Mouse (Mus musculus) kidney, postnatal 0 days (tissue): ENCODE results near the gene Zfhx3. TPM values are rescaled to one million over a fixed set of nuclear protein-coding genes. Genes with fewer than 3 reads are reported as not detected.

Experiments
- ATAC-seq: fragments of 200-750 bp; cut with Nextera tagmentation; replicated peaks from 2 replicates; pipeline ENCODE4 v1.8.0; 2017; ENCODE audit warnings: low read depth, moderate number of reproducible peaks, moderate TSS enrichment, moderate library complexity; ENCODE audit not compliant: low FRiP score
- DNase-seq: peaks from one replicate; pipeline ENCODE4 v3.0.0-alpha.2; 2016; ENCODE audit warnings: low spot score
- H3K27ac ChIP-seq: fragments of 300-500 bp; sonication (generic); 2 replicates; pipeline ENCODE4 v1.5.1; 2014; ENCODE audit warnings: mild to moderate bottlenecking
- H3K27me3 ChIP-seq: fragments of 300-500 bp; sonication (generic); 2 replicates; pipeline ENCODE4 v1.6.1; 2014; ENCODE audit warnings: low read length, mixed read lengths; ENCODE audit not compliant: insufficient read depth
- H3K36me3 ChIP-seq: fragments of 300-500 bp; sonication (generic); 2 replicates; pipeline ENCODE4 v1.6.1; 2014; ENCODE audit warnings: low read length, mixed read lengths; ENCODE audit not compliant: insufficient read depth
- H3K4me1 ChIP-seq: fragments of 300-500 bp; sonication (generic); replicated peaks from 2 replicates; pipeline ENCODE4 v1.6.1; 2014; ENCODE audit warnings: antibody characterized with exemption, low read length, mixed read lengths; ENCODE audit not compliant: insufficient read depth
- H3K4me2 ChIP-seq: fragments of 300-500 bp; sonication (generic); 2 replicates; pipeline ENCODE4 v1.6.1; 2014; ENCODE audit warnings: mild to moderate bottlenecking, low read length, moderate library complexity, mixed read lengths
- H3K4me3 ChIP-seq: fragments of 300-500 bp; sonication (generic); replicated peaks from 2 replicates; pipeline ENCODE4 v1.5.1; 2014; ENCODE audit warnings: low read depth, low read length
- H3K9ac ChIP-seq: fragments of 300-500 bp; sonication (generic); 2 replicates; pipeline ENCODE4 v1.6.1; 2014; ENCODE audit warnings: low read depth, low read length
- H3K9me3 ChIP-seq: fragments of 300-500 bp; sonication (generic); replicated peaks from 2 replicates; pipeline ENCODE4 v1.6.1; 2016; ENCODE audit warnings: low read length, inconsistent platforms, mixed read lengths
- CTCF ChIP-seq: IDR thresholded peaks from 2 replicates; pipeline ENCODE4 v1.5.1; 2016; ENCODE audit warnings: antibody characterized with exemption, low read depth, mild to moderate bottlenecking, moderate library complexity
- WGBS: fragments of 180-500 bp; shearing (Covaris S2); extraction: QIAGEN DNeasy Blood & Tissue Kit; methylation state at CpG from one replicate; pipeline ENCODE4 v1.1.7; 2014; 5-methylcytosine and 5-hydroxymethylcytosine counted together
- polyA plus RNA-seq: library from polyadenylated mRNA; unstranded; fragments of >200 nt; fragmentation: Nextera tagmentation; extraction: Ambion mirVana; gene quantifications from 2 replicates; pipeline ENCODE4 v1.2.1, GENCODE M21; 2015

Gene Zfhx3
- polyA plus RNA-seq, 1 experiment from 2014 or later = 5.0 TPM

DNA sequence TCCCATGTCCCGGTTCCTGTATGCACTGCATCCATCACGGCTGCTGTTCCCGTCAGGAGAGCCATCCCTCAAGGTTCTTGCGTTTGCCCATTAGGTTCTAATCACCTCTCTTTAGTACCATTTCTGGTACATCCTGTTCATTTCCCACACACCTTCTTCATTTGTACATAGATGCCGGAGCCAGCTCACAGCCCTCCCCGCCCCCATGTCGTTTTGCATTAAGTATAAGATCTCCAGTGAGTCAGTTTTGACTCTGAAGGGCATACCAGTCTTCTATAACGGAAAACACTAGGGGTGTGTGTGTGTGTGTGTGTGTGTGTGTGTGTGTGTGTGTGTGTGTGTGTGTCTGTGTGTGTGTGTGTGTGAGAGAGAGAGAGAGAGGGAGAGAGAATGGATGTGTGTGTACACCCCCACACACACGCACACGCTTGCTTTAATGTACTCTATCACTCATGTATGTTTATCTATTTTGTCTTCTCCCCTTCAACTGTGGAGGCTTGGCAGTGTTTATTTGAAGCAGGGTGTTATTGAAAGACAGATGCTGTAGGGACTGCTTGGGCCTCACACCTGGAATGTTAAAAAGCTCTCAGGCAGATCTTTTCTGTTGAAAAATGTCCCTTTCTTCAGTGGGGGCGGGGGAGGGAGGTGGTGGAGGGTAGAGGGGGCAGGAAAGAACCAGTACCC lies 962.0 kb downstream of the Zfhx3 start:
- Histone ChIP-seq H3K9me3 (no peaks in the 10 kb centered on the region), H3K9ac (no peak overlapping the region), H3K4me3 (no peak overlapping the region), H3K36me3 (no peaks in the 10 kb centered on the region), H3K4me2 (no peak overlapping the region), H3K27me3 (no peaks in the 10 kb centered on the region), H3K4me1 (peaks cover 11% of the 10 kb centered on the region), H3K27ac (no peak overlapping the region)
- ATAC-seq = no peak
- 70% methylated on average over 11 of the region's 11 CpGs for WGBS
- TF ChIP-seq CTCF = no peak
- DNase-seq = no peak

- H3K27me3 ChIP-seq = no peaks in the 10 kb centered on the region
- no peaks in the 10 kb centered on the region for H3K9me3 ChIP-seq
- no peak overlapping the region for H3K27ac ChIP-seq
- H3K4me1 ChIP-seq = no peaks in the 10 kb centered on the region
- H3K4me3 ChIP-seq = no peak overlapping the region
- 88% methylated on average over 9 of the region's 9 CpGs for WGBS
- ATAC-seq = no peak
- TF ChIP-seq CTCF = no peak
- H3K9ac ChIP-seq = no peak overlapping the region
- no peak for DNase-seq
- no peak overlapping the region for H3K4me2 ChIP-seq
- no peaks in the 10 kb centered on the region for H3K36me3 ChIP-seq
Observed at GRCm38 (mm10) chr8:108908066-108908465, 965.6 kb downstream of the Zfhx3 start.

GRCm38 (mm10) chr8:108908540-108908939 lies 966.1 kb downstream of the Zfhx3 start:
- Histone ChIP-seq H3K4me1 (no peaks in the 10 kb centered on the region), H3K27me3 (no peaks in the 10 kb centered on the region), H3K9ac (no peak overlapping the region), H3K4me3 (no peak overlapping the region), H3K4me2 (no peak overlapping the region), H3K9me3 (no peaks in the 10 kb centered on the region), H3K36me3 (no peaks in the 10 kb centered on the region), H3K27ac (no peak overlapping the region)
- no peak for TF ChIP-seq CTCF
- 87% methylated on average over 16 of the region's 16 CpGs for WGBS
- ATAC-seq = no peak
- DNase-seq = no peak

DNA sequence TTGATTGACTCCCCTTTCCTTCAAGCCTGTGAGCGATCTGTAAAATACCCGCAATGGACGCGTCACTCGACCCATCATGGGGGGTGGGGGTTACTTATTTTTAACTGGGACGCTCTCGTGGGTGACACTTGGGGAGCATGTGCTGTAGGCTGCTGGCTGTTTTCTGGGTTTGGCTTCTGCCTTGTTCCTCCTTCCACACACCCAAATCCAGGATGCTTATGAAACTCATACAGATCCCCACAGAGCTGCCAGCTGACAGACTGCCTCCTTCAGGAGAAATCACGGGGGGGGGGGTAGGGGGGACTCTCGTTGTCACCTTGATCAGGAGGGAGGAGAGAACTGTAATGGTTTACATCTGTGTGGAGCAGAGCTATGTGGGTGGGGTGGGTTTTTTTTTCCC lies 966.6 kb downstream of the Zfhx3 start:
- Histone ChIP-seq H3K9me3 (no peaks in the 10 kb centered on the region), H3K36me3 (no peaks in the 10 kb centered on the region), H3K27me3 (no peaks in the 10 kb centered on the region), H3K9ac (no peak overlapping the region), H3K4me3 (no peak overlapping the region), H3K4me2 (no peak overlapping the region), H3K4me1 (no peaks in the 10 kb centered on the region), H3K27ac (no peak overlapping the region)
- no peak for TF ChIP-seq CTCF
- WGBS = 75% methylated on average over 9 of the region's 9 CpGs
- ATAC-seq (no peak), DNase-seq (no peak)

- Histone ChIP-seq H3K27me3 (no peaks in the 10 kb centered on the region), H3K4me3 (no peak overlapping the region), H3K4me1 (no peaks in the 10 kb centered on the region), H3K9me3 (no peaks in the 10 kb centered on the region), H3K4me2 (no peak overlapping the region), H3K27ac (no peak overlapping the region), H3K9ac (no peak overlapping the region), H3K36me3 (no peaks in the 10 kb centered on the region)
- DNase-seq (no peak), ATAC-seq (no peak)
- WGBS = 76% methylated on average over 2 of the region's 2 CpGs
- TF ChIP-seq CTCF = no peak
Observed at GRCm38 (mm10) chr8:108909455-108909854, 967.0 kb downstream of the Zfhx3 start.

- H3K4me3 ChIP-seq = no peak overlapping the region
- no peak overlapping the region for H3K27ac ChIP-seq
- no peak overlapping the region for H3K4me2 ChIP-seq
- WGBS = 85% methylated on average over 12 of the region's 12 CpGs
- H3K36me3 ChIP-seq = no peaks in the 10 kb centered on the region
- H3K9me3 ChIP-seq = no peaks in the 10 kb centered on the region
- 0 out of 2 replicates have a peak, but pooled peaks cover under 1% of the 10 kb centered on the region for H3K4me1 ChIP-seq
- no peak for DNase-seq
- no peak overlapping the region for H3K9ac ChIP-seq
- no peaks in the 10 kb centered on the region for H3K27me3 ChIP-seq
- no peak for ATAC-seq
- TF ChIP-seq CTCF = no peak
Observed at GRCm38 (mm10) chr8:108910843-108911242, 968.4 kb downstream of the Zfhx3 start.

DNA sequence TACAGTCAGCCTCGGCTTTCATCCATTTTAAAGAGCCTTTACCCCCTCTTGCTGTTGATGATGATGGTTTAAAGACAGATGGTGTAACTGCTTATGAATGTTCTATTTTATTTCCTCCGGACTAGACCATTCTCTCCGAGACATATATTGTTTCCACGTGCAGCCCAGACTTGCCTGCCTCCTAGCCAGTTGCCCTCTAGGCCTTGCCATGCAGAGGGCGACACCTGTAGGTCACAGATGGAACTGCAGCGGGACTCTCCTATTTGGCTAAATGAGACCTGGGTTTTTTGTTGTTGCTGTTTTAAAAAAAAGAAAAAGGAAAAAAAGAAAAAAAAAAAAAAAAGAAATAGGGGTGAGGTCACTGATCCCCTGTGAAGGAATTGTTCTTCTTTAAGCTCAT lies 969.1 kb downstream of the Zfhx3 start:
- 11% methylated on average over 6 of the region's 6 CpGs for WGBS
- peak; percentile 87 for DNase-seq
- Histone ChIP-seq H3K9me3 (no peaks in the 10 kb centered on the region), H3K4me2 (no peak overlapping the region), H3K4me1 (peaks cover 4% of the 10 kb centered on the region; the same call in 1 of the 2 replicates), H3K4me3 (no peak overlapping the region), H3K27ac (no peak overlapping the region), H3K9ac (no peak overlapping the region), H3K36me3 (no peaks in the 10 kb centered on the region), H3K27me3 (no peaks in the 10 kb centered on the region)
- no peak for ATAC-seq
- TF ChIP-seq CTCF = peak; percentile 98
